Mouse (Mus musculus) CD4-positive, CD25-positive, alpha-beta regulatory T cell, adult 4 months (primary cell): ENCODE measurements around the gene Mosmo. TPM values are rescaled to one million over a fixed set of nuclear protein-coding genes. Genes with fewer than 3 reads are reported as not detected.
"Not testable (repeated sequence)": the region's sequence is repeated elsewhere in the genome, so short reads cannot be mapped to it uniquely, and the experiment has no call there.

ENCODE experiments used
- ATAC-seq: one replicate; pipeline ENCODE4 v1.8.0; 2017
- polyA plus RNA-seq, 2 experiments: library from polyadenylated mRNA; unstranded; fragments of 100-300 nt; shearing (Covaris generic); gene quantifications; one replicate each; pipeline ENCODE4 v1.2.1; 2017

The Mosmo gene
- polyA plus RNA-seq, 2 experiments from 2014 or later = 7.0 to 10.1 TPM

DNA sequence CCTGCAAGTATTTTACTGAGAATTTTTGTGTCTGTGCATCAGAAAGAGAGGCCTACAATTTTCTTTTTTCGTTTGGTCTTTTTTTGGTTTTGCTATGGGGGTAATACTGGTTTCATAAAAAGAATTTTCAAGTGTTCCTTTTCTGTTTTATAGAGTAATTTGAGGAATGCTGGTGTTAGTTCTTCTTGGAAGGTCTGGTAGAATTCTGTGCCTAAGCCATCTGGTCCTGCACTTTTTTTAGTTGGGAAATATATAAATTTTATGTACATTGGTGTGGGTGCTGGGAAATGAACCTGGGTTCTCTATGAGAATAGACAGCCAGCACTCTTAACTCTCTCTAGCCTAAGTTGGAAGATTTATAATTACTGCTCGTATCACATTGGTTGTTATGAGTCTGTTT, 34.7 kb downstream of the Mosmo start:
- ATAC-seq = no peak

GRCm38 (mm10) chr7:120713225-120713624, 35.8 kb downstream of the Mosmo start:
- no peak for ATAC-seq

- not testable (repeated sequence) for ATAC-seq
Observed at GRCm38 (mm10) chr7:120713951-120714350, 36.5 kb downstream of the Mosmo start.

DNA sequence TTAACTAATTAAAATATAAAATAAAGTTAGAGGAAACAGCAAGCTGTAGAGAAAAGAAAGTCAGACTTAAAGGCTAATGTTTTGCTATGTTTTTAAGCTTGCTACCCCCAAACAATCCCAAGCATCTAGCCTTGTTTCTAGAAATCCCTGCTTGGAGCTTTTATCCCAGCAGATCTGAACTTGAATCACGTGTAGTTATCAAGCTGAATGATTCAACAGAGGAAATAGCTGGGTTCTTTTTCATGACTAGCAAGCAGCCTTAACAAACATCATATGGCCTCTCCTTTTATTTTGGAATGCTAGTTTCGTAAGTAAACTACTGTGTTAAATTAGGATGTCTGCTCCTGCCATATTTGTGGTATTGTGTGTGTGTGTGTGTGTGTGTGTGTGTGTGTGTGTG, 39.8 kb downstream of the Mosmo start:
- no peak for ATAC-seq

DNA sequence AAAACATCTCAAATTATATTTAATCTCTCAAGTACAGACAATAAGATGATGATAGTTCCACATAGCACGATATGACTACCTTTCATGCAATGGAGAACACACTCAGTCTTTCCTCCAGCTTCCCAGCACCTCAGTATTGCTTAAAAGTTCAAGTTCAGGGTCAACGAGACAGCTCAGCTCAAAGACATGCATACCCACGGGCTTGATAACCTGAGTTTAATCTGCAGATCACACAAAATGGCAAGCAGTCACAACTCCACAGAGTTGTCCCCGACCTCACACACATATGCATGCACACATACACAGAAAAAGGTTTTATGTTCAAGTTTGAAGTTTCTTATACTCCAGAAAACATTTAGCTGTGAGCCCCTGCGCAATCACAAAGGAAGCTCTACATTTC, 43.6 kb downstream of the Mosmo start:
- ATAC-seq = no peak

GRCm38 (mm10) chr7:120721456-120721855, 44.0 kb downstream of the Mosmo start:
- ATAC-seq = no peak

GRCm38 (mm10) chr7:120722063-120722462, 44.6 kb downstream of the Mosmo start:
- ATAC-seq = peak; percentile 58

- ATAC-seq = no peak
Observed at GRCm38 (mm10) chr7:120722839-120723278, 45.4 kb downstream of the Mosmo start.

DNA sequence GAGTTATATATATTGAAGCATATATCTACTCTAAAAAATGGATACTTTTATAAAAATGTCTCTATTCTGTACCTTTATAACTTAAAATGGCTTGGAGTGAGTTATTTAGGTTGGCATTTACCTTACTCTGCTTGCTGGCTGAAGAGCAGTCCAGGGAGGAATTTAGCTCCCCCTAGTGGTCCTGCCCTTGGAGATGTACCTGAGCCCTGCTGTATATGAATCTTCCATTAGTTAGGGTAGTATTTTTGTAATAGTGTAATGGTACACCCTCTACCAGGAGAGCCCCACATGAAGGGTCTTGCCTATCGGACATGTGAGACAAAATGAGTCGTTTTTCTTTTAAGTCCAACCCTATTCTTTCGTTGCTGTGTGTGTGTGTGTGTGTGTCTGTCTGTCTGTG, 50.2 kb downstream of the Mosmo start:
- ATAC-seq = peak; percentile 75

- peak; percentile 53 for ATAC-seq
Observed at GRCm38 (mm10) chr7:120729635-120730034, 52.2 kb downstream of the Mosmo start.

- ATAC-seq = no peak
Observed at GRCm38 (mm10) chr7:120732906-120733305, 55.5 kb downstream of the Mosmo start.

DNA sequence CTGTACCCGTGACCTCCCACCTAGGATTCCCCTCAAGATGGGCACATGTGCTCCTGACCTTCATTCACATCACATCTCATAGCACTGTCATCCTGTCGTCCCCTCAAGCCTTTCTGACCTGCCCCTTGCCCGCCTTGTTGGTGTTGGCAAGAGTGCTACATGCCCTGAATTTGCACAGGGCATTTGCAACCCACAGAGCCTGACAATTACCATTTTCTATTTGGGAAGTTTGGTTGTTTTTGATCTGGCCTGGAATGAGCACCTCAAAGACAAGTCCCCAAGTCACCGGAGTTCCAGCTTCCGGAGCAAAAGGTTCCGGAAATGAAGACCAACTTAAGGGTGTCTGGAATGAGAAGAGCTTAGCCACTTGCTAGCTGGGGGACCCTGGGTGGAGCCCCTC, 61.6 kb downstream of the Mosmo start, which contains the start of gene Vwa3a:
TSS of gene Vwa3a (plus strand) at position 301 of the 400 bp plus-strand sequence.
- no peak for ATAC-seq

GRCm38 (mm10) chr7:120739558-120740101, 62.2 kb downstream of the Mosmo start:
- no peak for ATAC-seq

- ATAC-seq = no peak
Observed at GRCm38 (mm10) chr7:120743366-120744351, 66.2 kb downstream of the Mosmo start.

GRCm38 (mm10) chr7:120744606-120745005, 67.2 kb downstream of the Mosmo start:
- ATAC-seq = no peak

GRCm38 (mm10) chr7:120746029-120746428, 68.6 kb downstream of the Mosmo start:
- no peak for ATAC-seq

GRCm38 (mm10) chr7:120746821-120747220, 69.4 kb downstream of the Mosmo start:
- no peak for ATAC-seq

DNA sequence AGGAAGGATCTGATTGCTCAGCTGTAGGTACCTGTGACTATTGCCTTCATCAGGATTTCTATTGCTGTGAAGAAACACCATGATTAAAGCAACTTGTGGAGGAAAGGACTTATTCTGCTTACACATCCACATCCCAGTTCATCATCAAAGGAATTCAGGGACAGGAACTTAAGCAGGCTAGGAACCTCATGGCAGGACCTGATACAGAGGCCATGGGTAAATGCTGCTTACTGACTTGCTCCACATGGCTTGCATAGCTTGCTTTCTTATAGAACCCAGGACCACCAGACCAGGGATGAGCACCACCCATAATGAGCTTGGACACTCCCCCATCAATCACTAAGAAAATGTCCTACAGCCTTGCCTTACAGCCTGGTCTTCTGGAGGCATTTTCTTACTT, 71.1 kb downstream of the Mosmo start:
- ATAC-seq = no peak

DNA sequence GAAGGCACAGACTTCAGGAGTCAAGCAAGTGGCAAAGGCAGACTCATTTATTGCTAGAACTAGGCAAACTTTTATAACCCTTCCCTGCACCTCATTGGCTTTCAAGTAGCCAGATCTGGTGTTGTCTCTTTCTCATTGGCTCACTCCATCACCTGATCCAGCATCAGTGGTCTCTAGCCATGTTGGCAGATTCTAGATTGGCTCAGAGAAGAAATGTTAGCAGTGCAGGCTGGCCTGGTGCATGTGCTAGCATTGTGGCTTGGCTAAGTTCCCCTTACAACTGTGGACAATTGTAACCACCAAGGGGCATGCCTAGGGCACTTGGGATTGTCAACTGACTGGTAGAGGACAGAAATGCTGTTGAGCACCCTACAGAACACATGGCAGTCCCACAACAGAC, 73.9 kb downstream of the Mosmo start:
- no peak for ATAC-seq

DNA sequence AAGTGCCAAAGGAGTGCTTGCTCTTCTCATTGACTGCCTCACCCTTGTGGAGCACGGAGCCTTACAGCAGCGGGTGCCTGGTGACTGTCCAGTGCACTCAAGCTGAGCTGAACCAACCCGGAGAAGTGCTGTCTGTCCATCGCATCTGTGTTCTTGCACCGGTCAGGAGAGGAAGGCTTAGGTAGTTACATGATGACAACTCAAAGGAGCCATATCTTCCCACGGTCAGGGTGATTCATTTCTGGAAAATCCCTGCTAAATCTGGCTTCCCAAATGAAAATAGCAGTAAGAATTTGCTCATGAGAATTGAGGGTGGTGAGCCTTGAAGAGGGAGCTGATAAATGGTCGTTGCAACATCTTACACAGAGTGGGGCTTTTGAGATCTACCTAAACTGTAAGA, 74.5 kb downstream of the Mosmo start:
- ATAC-seq = no peak

DNA sequence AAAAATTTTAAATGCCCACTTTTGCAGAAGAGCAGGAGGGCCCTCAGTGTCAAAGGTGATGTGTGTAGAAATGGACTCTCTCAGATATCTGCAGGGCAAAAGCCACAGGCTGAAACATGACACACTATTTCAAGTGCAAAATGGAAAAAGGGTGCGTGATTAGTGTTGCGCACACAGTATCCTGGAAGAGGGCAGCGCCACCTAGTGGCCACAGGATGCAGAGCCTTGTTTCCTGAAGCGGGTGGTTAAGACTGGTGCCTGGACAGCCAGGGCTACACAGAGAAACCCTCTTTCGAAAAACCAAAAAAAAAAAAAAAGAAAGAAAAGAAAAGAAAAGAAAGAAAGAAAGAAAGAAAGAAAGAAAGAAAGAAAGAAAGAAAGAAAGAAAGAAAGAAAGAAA, 77.3 kb downstream of the Mosmo start:
- peak; percentile 99 for ATAC-seq

GRCm38 (mm10) chr7:120767369-120767768, 90.0 kb downstream of the Mosmo start:
- no peak for ATAC-seq

- no peak for ATAC-seq
Observed at GRCm38 (mm10) chr7:120771389-120771788, 94.0 kb downstream of the Mosmo start.

DNA sequence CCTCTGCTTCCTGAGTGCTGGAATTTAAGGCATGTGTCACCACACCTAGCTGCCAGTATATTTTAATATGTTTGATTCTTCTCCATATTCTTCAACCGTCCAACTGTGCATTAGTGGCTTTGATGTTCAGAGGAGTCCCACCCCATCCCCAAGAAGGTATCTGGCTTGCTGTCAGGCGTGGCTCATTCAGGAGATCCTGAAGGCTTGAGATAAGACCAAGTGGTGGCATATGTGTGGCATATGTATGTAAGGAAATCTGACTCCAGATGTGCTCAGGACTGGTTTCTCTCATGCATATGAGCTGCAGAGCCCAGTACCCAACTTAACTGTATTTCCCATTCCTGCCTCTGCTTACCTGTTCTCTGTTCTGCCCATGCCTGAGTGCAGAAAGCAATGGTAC, 100.6 kb downstream of the Mosmo start:
- no peak for ATAC-seq
